Mouse (Mus musculus): Measurements from ENCODE around the gene Macrod2.

- TF ChIP-seq CTCF (IDR thresholded peaks at IDR 0.05; ENCODE audit: low read depth), result no peak
- TF ChIP-seq EP300 (optimal IDR thresholded peaks at IDR 0.05), result no peak
Observed at GRCm38 (mm10) chr2:142286761-142287160, 1891.7 kb downstream of the Macrod2 start.

Data from stomach, postnatal 0 days (tissue).